Mouse (Mus musculus): Measurements from ENCODE around the gene Aifm1. TPM values are rescaled to one million over a fixed set of nuclear protein-coding genes. Genes with fewer than 3 reads are reported as not detected.

Aifm1 gene
- polyA plus RNA-seq, 1 experiment, result 46.6 TPM

- Histone ChIP-seq H3K4me3 (ENCODE audit: insufficient read depth, poor library complexity, severe bottlenecking) (peak within 1 kb of the TSS; percentile 11), H3K27me3 (ENCODE audit: control insufficient read depth, insufficient read depth, insufficient read length) (no peaks in the 10 kb centered on the region), H3K79me2 (ENCODE audit: control insufficient read depth, insufficient read depth) (no peaks in the 10 kb centered on the region), H3K36me3 (ENCODE audit: control insufficient read depth, insufficient read depth) (no peaks in the 10 kb centered on the region), H3K79me3 (ENCODE audit: low read depth) (no peaks in the 10 kb centered on the region), H3ac (ENCODE audit: control insufficient read depth, insufficient read length, low read depth) (peak within 1 kb of the TSS; percentile 77)
- TF ChIP-seq MYOG (IDR thresholded peaks at IDR 0.05; ENCODE audit: control insufficient read depth, extremely low read depth, insufficient read length) (no peak), CTCF (IDR thresholded peaks at IDR 0.05; ENCODE audit: control insufficient read depth, insufficient read depth, insufficient read length) (peak; percentile 85), USF1 (IDR thresholded peaks at IDR 0.05; ENCODE audit: low read depth) (no peak), MYOD1 (IDR thresholded peaks at IDR 0.05; ENCODE audit: control insufficient read depth, insufficient read length, low read depth) (no peak), MAX (IDR thresholded peaks at IDR 0.05) (peak; percentile 32), CEBPB (IDR thresholded peaks at IDR 0.05; ENCODE audit: low read depth) (no peak)
Measured at GRCm38 (mm10) chrX:48462754-48463507, 50.4 kb downstream of the Aifm1 start, which contains the start of gene Elf4. Gene Elf4, minus strand, starts transcription at chrX:48463132.

GRCm38 (mm10) chrX:48462297-48462696 is 51.1 kb downstream of the Aifm1 start:
- Histone ChIP-seq H3K4me3 (ENCODE audit: insufficient read depth, poor library complexity, severe bottlenecking) (peak overlapping the region; percentile 11), H3K79me2 (ENCODE audit: control insufficient read depth, insufficient read depth) (no peaks in the 10 kb centered on the region), H3K36me3 (ENCODE audit: control insufficient read depth, insufficient read depth) (no peaks in the 10 kb centered on the region)

GRCm38 (mm10) chrX:48461006-48461405 is 52.4 kb downstream of the Aifm1 start:
- no peaks in the 10 kb centered on the region for H3K79me2 ChIP-seq (ENCODE audit: control insufficient read depth, insufficient read depth)

More at GRCm38 (mm10) chrX:48462297-48462696, 51.1 kb downstream of the Aifm1 start:
- Histone ChIP-seq H3K79me3 (ENCODE audit: low read depth) (no peaks in the 10 kb centered on the region), H3K27me3 (ENCODE audit: control insufficient read depth, insufficient read depth, insufficient read length) (no peaks in the 10 kb centered on the region), H3ac (ENCODE audit: control insufficient read depth, insufficient read length, low read depth) (no peak overlapping the region)
- no peak for TF ChIP-seq USF1 (IDR thresholded peaks at IDR 0.05; ENCODE audit: low read depth)
- TF ChIP-seq FOSL1 (IDR thresholded peaks at IDR 0.05; ENCODE audit: insufficient read depth, low read length, poor library complexity, severe bottlenecking), result no peak
- no peak for TF ChIP-seq MAX (IDR thresholded peaks at IDR 0.05)
- no peak for TF ChIP-seq CTCF (IDR thresholded peaks at IDR 0.05; ENCODE audit: control insufficient read depth, insufficient read depth, insufficient read length)
- TF ChIP-seq CEBPB (IDR thresholded peaks at IDR 0.05; ENCODE audit: low read depth), result no peak
- no peak for TF ChIP-seq MYOG (IDR thresholded peaks at IDR 0.05; ENCODE audit: control insufficient read depth, extremely low read depth, insufficient read length)
- no peak for TF ChIP-seq MYOD1 (IDR thresholded peaks at IDR 0.05; ENCODE audit: control insufficient read depth, insufficient read length, low read depth)

GRCm38 (mm10) chrX:48460496-48460895 is 52.9 kb downstream of the Aifm1 start:
- no peak overlapping the region for H3ac ChIP-seq (ENCODE audit: control insufficient read depth, insufficient read length, low read depth)
- H3K4me3 ChIP-seq (ENCODE audit: insufficient read depth, poor library complexity, severe bottlenecking), result no peak overlapping the region
- TF ChIP-seq MYOG (IDR thresholded peaks at IDR 0.05; ENCODE audit: control insufficient read depth, extremely low read depth, insufficient read length) (no peak), FOSL1 (IDR thresholded peaks at IDR 0.05; ENCODE audit: insufficient read depth, low read length, poor library complexity, severe bottlenecking) (no peak), USF1 (IDR thresholded peaks at IDR 0.05; ENCODE audit: low read depth) (no peak), MYOD1 (IDR thresholded peaks at IDR 0.05; ENCODE audit: control insufficient read depth, insufficient read length, low read depth) (no peak), CTCF (IDR thresholded peaks at IDR 0.05; ENCODE audit: control insufficient read depth, insufficient read depth, insufficient read length) (no peak), CEBPB (IDR thresholded peaks at IDR 0.05; ENCODE audit: low read depth) (no peak), MAX (IDR thresholded peaks at IDR 0.05) (no peak)
- no peaks in the 10 kb centered on the region for H3K27me3 ChIP-seq (ENCODE audit: control insufficient read depth, insufficient read depth, insufficient read length)
- H3K79me3 ChIP-seq (ENCODE audit: low read depth), result no peaks in the 10 kb centered on the region
- no peaks in the 10 kb centered on the region for H3K36me3 ChIP-seq (ENCODE audit: control insufficient read depth, insufficient read depth)
- no peaks in the 10 kb centered on the region for H3K79me2 ChIP-seq (ENCODE audit: control insufficient read depth, insufficient read depth)

More at GRCm38 (mm10) chrX:48461006-48461405, 52.4 kb downstream of the Aifm1 start:
- H3K79me3 ChIP-seq (ENCODE audit: low read depth), result no peaks in the 10 kb centered on the region
- no peak overlapping the region for H3ac ChIP-seq (ENCODE audit: control insufficient read depth, insufficient read length, low read depth)
- H3K27me3 ChIP-seq (ENCODE audit: control insufficient read depth, insufficient read depth, insufficient read length), result no peaks in the 10 kb centered on the region
- H3K4me3 ChIP-seq (ENCODE audit: insufficient read depth, poor library complexity, severe bottlenecking), result no peak overlapping the region
- TF ChIP-seq CTCF (IDR thresholded peaks at IDR 0.05; ENCODE audit: control insufficient read depth, insufficient read depth, insufficient read length) (no peak), MYOD1 (IDR thresholded peaks at IDR 0.05; ENCODE audit: control insufficient read depth, insufficient read length, low read depth) (no peak), MAX (IDR thresholded peaks at IDR 0.05) (no peak), CEBPB (IDR thresholded peaks at IDR 0.05; ENCODE audit: low read depth) (no peak), MYOG (IDR thresholded peaks at IDR 0.05; ENCODE audit: control insufficient read depth, extremely low read depth, insufficient read length) (no peak), FOSL1 (IDR thresholded peaks at IDR 0.05; ENCODE audit: insufficient read depth, low read length, poor library complexity, severe bottlenecking) (no peak), USF1 (IDR thresholded peaks at IDR 0.05; ENCODE audit: low read depth) (no peak)
- H3K36me3 ChIP-seq (ENCODE audit: control insufficient read depth, insufficient read depth), result no peaks in the 10 kb centered on the region

- Histone ChIP-seq H3K79me3 (ENCODE audit: low read depth) (peaks cover 10% of the 10 kb centered on the region), H3K4me3 (ENCODE audit: insufficient read depth, poor library complexity, severe bottlenecking) (no peak overlapping the region), H3K27me3 (ENCODE audit: control insufficient read depth, insufficient read depth, insufficient read length) (no peaks in the 10 kb centered on the region), H3K79me2 (ENCODE audit: control insufficient read depth, insufficient read depth) (peaks cover 13% of the 10 kb centered on the region), H3ac (ENCODE audit: control insufficient read depth, insufficient read length, low read depth) (no peak overlapping the region), H3K36me3 (ENCODE audit: control insufficient read depth, insufficient read depth) (no peaks in the 10 kb centered on the region)
- no peak for TF ChIP-seq MAX (IDR thresholded peaks at IDR 0.05)
- no peak for TF ChIP-seq FOSL1 (IDR thresholded peaks at IDR 0.05; ENCODE audit: insufficient read depth, low read length, poor library complexity, severe bottlenecking)
- TF ChIP-seq CTCF (IDR thresholded peaks at IDR 0.05; ENCODE audit: control insufficient read depth, insufficient read depth, insufficient read length), result no peak
- TF ChIP-seq CEBPB (IDR thresholded peaks at IDR 0.05; ENCODE audit: low read depth), result no peak
- TF ChIP-seq MYOD1 (IDR thresholded peaks at IDR 0.05; ENCODE audit: control insufficient read depth, insufficient read length, low read depth), result no peak
Measured at GRCm38 (mm10) chrX:48456956-48457355, 56.4 kb downstream of the Aifm1 start.

All from C2C12 (cell line).